Mouse (Mus musculus) myocyte (in vitro differentiated cells): ENCODE results near the gene Tagln. TPM values are rescaled to one million over a fixed set of nuclear protein-coding genes. Genes with fewer than 3 reads are reported as not detected.

Source experiments
- H3K27me3 ChIP-seq: one replicate; pipeline ENCODE4 v1.6.1; 2011; ENCODE audit not compliant: control insufficient read depth, insufficient read depth, insufficient read length
- H3K36me3 ChIP-seq: one replicate; pipeline ENCODE4 v1.6.1; 2011; ENCODE audit not compliant: control insufficient read depth, insufficient read depth
- H3K4me2 ChIP-seq: one replicate; pipeline ENCODE4 v1.6.1; 2011; ENCODE audit warnings: low read depth, control low read depth
- H3K4me3 ChIP-seq: one replicate; pipeline ENCODE4 v1.5.1; 2011; ENCODE audit warnings: mild to moderate bottlenecking, control low read depth, moderate library complexity
- H3K79me2 ChIP-seq: one replicate; pipeline ENCODE4 v1.6.1; 2011; ENCODE audit not compliant: control insufficient read depth, insufficient read depth
- H3ac ChIP-seq: one replicate; pipeline ENCODE4 v1.6.1; 2011; ENCODE audit not compliant: control insufficient read depth, insufficient read length
- CEBPB ChIP-seq: IDR thresholded peaks from 2 replicates; pipeline ENCODE4 v1.6.1; 2011; ENCODE audit warnings: mild to moderate bottlenecking, moderate library complexity; ENCODE audit not compliant: poor library complexity, insufficient read depth, severe bottlenecking
- E2F4 ChIP-seq: IDR thresholded peaks from one replicate; pipeline ENCODE4 v1.6.1; 2011; ENCODE audit warnings: mild to moderate bottlenecking, control low read depth, moderate library complexity; ENCODE audit not compliant: insufficient read depth
- MAX ChIP-seq: IDR thresholded peaks from one replicate; pipeline ENCODE4 v1.6.1; 2011; ENCODE audit warnings: low read depth, mild to moderate bottlenecking, control low read depth
- MYOD1 ChIP-seq, 3 experiments: IDR thresholded peaks; one replicate each; pipeline ENCODE4 v1.6.1; 2011; ENCODE audit warnings: control low read depth in 2 of 3, low read depth in 2 of 3, mild to moderate bottlenecking in 2 of 3, moderate library complexity in 1 of 3; ENCODE audit not compliant: insufficient read length in 2 of 3, control insufficient read depth in 1 of 3
- MYOG ChIP-seq, 3 experiments: IDR thresholded peaks; one replicate each; pipeline ENCODE4 v1.6.1; 2011; ENCODE audit warnings: control low read depth in 2 of 3, low read depth in 2 of 3, mild to moderate bottlenecking in 2 of 3; ENCODE audit not compliant: insufficient read length in 2 of 3, control insufficient read depth in 1 of 3, insufficient read depth in 1 of 3
- POLR2A ChIP-seq: IDR thresholded peaks from one replicate; pipeline ENCODE4 v1.6.1; 2011; ENCODE audit warnings: low read depth, mild to moderate bottlenecking, control low read depth, moderate library complexity; ENCODE audit not compliant: insufficient read length
- POLR2AphosphoS2 ChIP-seq: IDR thresholded peaks from one replicate; pipeline ENCODE4 v1.6.1; 2011; ENCODE audit warnings: low read depth, control low read depth; ENCODE audit not compliant: insufficient read length
- REST ChIP-seq: IDR thresholded peaks from one replicate; pipeline ENCODE4 v1.6.1; 2011; ENCODE audit warnings: mild to moderate bottlenecking, control low read depth, moderate library complexity; ENCODE audit not compliant: insufficient read depth, insufficient read length
- SRF ChIP-seq: IDR thresholded peaks from one replicate; pipeline ENCODE4 v1.6.1; 2011; ENCODE audit warnings: low read depth; ENCODE audit not compliant: control insufficient read depth, insufficient read length
- TCF12 ChIP-seq: IDR thresholded peaks from one replicate; pipeline ENCODE4 v1.6.1; 2011; ENCODE audit warnings: mild to moderate bottlenecking, control low read depth; ENCODE audit not compliant: poor library complexity, insufficient read depth, severe bottlenecking
- TCF3 ChIP-seq: IDR thresholded peaks from one replicate; pipeline ENCODE4 v1.6.1; 2011; ENCODE audit warnings: low read depth, control low read depth; ENCODE audit not compliant: insufficient read length
- USF1 ChIP-seq: IDR thresholded peaks from one replicate; pipeline ENCODE4 v1.6.1; 2011; ENCODE audit warnings: low read depth, mild to moderate bottlenecking, control low read depth, moderate library complexity
- polyA plus RNA-seq: library from polyadenylated mRNA; unstranded; fragments of >200 nt; fragmentation: generic; extraction: Trizol; gene quantifications from one replicate; pipeline ENCODE4 v1.2.1, GENCODE M21; 2012; ENCODE audit warnings: missing spikeins

Gene Tagln
- polyA plus RNA-seq, 1 experiment = 142 TPM

DNA sequence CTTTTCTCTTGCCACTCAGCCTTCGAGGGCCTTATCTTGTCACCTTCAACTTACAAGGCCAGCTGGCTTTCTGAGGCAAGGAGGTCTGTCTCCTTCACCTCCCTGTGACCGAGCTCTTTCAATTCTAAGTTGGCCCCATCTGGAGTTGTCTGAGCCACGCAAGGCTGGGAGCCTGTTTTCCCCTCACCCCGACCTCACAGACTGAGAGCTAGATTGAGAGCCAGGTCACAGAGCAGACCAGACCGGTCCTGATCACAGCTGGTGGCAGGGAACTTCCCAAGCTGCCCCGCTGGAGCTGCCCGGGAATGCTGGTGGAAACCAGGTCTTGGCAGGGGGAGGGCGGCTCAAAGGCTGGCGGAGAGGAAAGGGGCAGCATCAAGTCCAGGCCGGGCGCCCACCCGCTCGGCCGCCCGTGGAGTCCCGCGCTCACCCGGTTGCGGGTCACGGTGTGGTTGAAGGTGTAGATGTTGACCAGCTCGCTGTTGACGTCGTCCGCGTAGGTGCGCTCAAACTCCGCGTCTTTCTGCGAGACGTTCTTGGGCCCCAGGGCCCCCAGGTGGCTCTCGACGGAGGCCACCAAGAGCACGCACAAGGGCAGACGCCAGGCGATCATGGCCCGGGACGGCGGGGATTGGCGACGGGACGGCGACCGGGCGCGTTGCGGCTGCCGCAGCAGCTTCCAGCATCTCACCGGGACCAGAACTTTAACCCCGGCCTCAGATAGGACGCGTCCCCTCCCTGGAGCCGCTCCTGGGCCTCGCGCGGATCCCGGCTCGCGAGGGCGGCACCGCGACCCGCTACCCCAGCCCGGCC lies 18.6 kb upstream of the Tagln start:
- peaks cover 19% of the 10 kb centered on the region for H3K36me3 ChIP-seq
- peak overlapping the region; percentile 94 for H3K4me2 ChIP-seq
- no peaks in the 10 kb centered on the region for H3K27me3 ChIP-seq
- TF ChIP-seq POLR2A (peak; percentile 30), REST (no peak), MYOG (IDR thresholded peaks at IDR 0.05; ENCODE audit: control insufficient read depth in 1 of 3, insufficient read depth in 1 of 3, insufficient read length in 2 of 3, low read depth in 2 of 3) (peak in 1 of 3 experiments; percentile 22)
- H3K79me2 ChIP-seq = peaks cover 17% of the 10 kb centered on the region
- H3K4me3 ChIP-seq = peak overlapping the region; percentile 73
- H3ac ChIP-seq = peak overlapping the region; percentile 83

DNA sequence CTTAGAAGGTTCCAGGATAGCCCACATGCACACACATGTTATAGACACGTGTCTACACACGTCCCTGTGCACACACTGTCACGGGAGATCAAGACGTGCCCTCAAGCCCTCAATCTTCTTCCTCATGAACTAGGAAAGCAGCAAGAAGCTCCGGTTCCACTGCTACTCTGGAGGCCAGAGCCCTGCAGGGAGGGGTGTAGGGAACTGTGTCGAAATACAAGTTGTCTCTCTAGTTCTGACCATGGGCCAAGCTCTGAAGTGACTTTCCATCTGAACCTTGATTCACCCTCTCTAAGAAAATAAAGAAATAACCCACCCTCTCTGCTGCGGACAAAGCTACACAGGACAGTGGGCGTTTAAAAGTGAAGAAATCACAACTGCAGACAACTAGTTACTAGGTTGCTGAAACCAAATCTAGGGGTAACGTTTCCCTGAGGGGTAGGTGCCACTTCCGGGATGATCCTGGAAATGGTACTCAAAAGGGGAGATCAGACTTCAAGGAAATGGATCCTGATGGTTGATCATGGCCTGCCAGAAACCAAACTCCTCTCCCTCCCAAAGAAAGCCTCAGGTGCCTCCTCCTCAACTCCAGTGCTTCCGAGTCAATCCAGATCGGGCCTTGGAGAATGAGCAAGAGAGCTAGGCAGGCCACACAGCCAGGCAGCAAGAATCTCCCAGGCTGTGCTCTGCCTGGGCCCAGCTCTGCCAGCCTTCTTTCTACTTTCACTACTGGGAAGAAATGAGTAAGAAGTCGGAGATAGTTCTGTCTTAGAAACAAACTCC lies 17.8 kb upstream of the Tagln start:
- Histone ChIP-seq H3K27me3 (no peaks in the 10 kb centered on the region), H3ac (peak overlapping the region; percentile 83), H3K4me2 (peak overlapping the region; percentile 94), H3K4me3 (peak overlapping the region; percentile 73), H3K36me3 (peaks cover 23% of the 10 kb centered on the region), H3K79me2 (peaks cover 17% of the 10 kb centered on the region)
- TF ChIP-seq E2F4 (no peak), REST (no peak), USF1 (no peak), TCF12 (no peak), POLR2AphosphoS2 (no peak), CEBPB (no peak), MYOG (IDR thresholded peaks at IDR 0.05; ENCODE audit: control insufficient read depth in 1 of 3, insufficient read depth in 1 of 3, insufficient read length in 2 of 3, low read depth in 2 of 3) (no peak)

DNA sequence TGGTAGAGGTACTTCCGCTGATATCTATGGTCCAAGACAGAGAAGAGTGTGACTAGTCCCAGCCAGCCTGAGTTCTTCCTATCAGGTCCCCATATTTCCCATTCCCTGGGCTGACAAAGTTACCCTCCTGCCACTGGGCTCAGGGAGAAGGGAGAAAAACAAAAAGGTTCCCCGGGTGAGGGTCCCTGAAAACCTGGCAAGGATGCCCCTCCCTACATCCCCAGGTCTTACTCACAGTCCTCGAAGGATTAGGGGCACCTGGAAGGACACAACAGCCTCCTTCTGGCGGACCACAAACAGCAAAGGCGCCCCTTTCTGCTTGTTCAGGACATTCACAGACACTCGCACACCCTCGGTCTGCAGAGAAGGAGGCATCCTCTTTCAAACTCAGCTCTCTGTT lies 17.0 kb upstream of the Tagln start:
- no peak for TF ChIP-seq POLR2A
- no peak for TF ChIP-seq MYOG (IDR thresholded peaks at IDR 0.05; ENCODE audit: control insufficient read depth in 1 of 3, insufficient read depth in 1 of 3, insufficient read length in 2 of 3, low read depth in 2 of 3)
- no peak for TF ChIP-seq POLR2AphosphoS2
- TF ChIP-seq MAX = no peak
- TF ChIP-seq REST = no peak
- TF ChIP-seq TCF12 = no peak
- TF ChIP-seq E2F4 = no peak
- no peak for TF ChIP-seq MYOD1 (IDR thresholded peaks at IDR 0.05; ENCODE audit: control insufficient read depth in 1 of 3, insufficient read length in 2 of 3, low read depth in 2 of 3)
- no peak for TF ChIP-seq SRF
- no peak for TF ChIP-seq TCF3
- TF ChIP-seq CEBPB = no peak
- no peak for TF ChIP-seq USF1
- peaks cover 23% of the 10 kb centered on the region for H3K36me3 ChIP-seq
- peak overlapping the region; percentile 94 for H3K4me2 ChIP-seq
- H3K79me2 ChIP-seq = peaks cover 17% of the 10 kb centered on the region
- H3ac ChIP-seq = peak overlapping the region; percentile 83
- peak overlapping the region; percentile 73 for H3K4me3 ChIP-seq
- no peaks in the 10 kb centered on the region for H3K27me3 ChIP-seq

DNA sequence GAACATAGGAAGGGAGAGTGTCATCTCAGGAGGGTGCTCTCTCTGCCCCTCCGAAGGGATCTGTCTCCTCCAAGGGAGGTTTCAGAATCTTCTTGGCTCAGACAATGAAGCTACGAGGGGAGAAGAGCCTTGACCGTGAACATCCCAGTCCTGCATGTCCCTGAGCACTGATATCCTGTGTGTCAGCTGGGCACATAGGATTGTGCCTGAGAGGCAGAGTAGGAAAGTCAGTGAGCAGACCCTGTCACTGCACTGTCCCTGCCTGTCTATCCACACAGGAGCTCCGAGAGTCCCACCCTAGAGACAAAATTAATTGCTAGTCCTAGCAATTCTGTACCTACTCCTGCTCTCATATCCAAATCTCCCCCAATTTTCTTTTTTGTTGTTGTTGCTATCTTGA lies 16.2 kb upstream of the Tagln start:
- TF ChIP-seq MAX (no peak), TCF3 (no peak), TCF12 (no peak), MYOD1 (IDR thresholded peaks at IDR 0.05; ENCODE audit: control insufficient read depth in 1 of 3, insufficient read length in 2 of 3, low read depth in 2 of 3) (no peak), CEBPB (no peak), USF1 (no peak), POLR2AphosphoS2 (no peak), MYOG (IDR thresholded peaks at IDR 0.05; ENCODE audit: control insufficient read depth in 1 of 3, insufficient read depth in 1 of 3, insufficient read length in 2 of 3, low read depth in 2 of 3) (no peak), E2F4 (no peak), REST (no peak), POLR2A (no peak), SRF (no peak)
- peaks cover 23% of the 10 kb centered on the region for H3K36me3 ChIP-seq

DNA sequence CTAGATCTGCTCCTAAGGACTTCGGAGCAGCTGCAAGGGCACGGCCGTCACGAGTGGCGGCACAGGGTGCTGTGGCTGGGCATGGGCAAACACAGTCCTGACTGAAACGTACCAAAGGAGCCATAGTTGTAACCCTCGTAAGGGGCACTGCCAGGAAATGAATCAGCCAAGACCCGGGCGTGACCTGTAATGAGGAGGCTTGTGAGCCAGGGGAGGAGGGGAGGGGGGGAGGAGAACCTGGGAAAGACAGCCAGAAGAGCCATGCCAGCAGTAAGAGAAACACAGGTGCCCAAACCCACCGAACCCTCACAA lies 11.0 kb upstream of the Tagln start:
- no peak for TF ChIP-seq POLR2AphosphoS2
- TF ChIP-seq CEBPB = no peak
- TF ChIP-seq USF1 = no peak
- no peak for TF ChIP-seq MYOD1 (IDR thresholded peaks at IDR 0.05; ENCODE audit: control insufficient read depth in 1 of 3, insufficient read length in 2 of 3, low read depth in 2 of 3)
- H3K4me3 ChIP-seq = no peak overlapping the region
- no peak overlapping the region for H3K4me2 ChIP-seq
- no peak overlapping the region for H3ac ChIP-seq
- H3K36me3 ChIP-seq = peaks cover 30% of the 10 kb centered on the region
- H3K27me3 ChIP-seq = no peaks in the 10 kb centered on the region
- no peaks in the 10 kb centered on the region for H3K79me2 ChIP-seq

More for the DNA sequence above, 16.2 kb upstream of the Tagln start:
- H3K4me3 ChIP-seq = no peak overlapping the region
- no peaks in the 10 kb centered on the region for H3K27me3 ChIP-seq
- peaks cover 17% of the 10 kb centered on the region for H3K79me2 ChIP-seq
- H3K4me2 ChIP-seq = no peak overlapping the region
- no peak overlapping the region for H3ac ChIP-seq
